14 mouse cellular contexts compared by ENCODE assay signal in genomic region chr9:121422402-121422801, GRCm38 (mm10).
DNase-seq lines count a peak whose midpoint lies in the region; ATAC-seq and TF ChIP-seq lines count a peak whose summit lies in the region.
"Had no signal": no experiment of that assay in that cellular context is flagged by ENCODE, and none has a peak within 500 bp of the region (broad histone marks: within the 10 kb centered on the region; RNA-seq: fewer than 3 reads in every experiment).

No protein-coding gene starts in this region.

- no peaks in the 10 kb centered on the region for H3K9me3 ChIP-seq in midbrain, embryonic 11.5 days (ENCODE audit: control insufficient read depth, low read length)
- no peaks in the 10 kb centered on the region for H3K9me3 ChIP-seq in midbrain, embryonic 10.5 days (replicated peaks)
- no peaks in the 10 kb centered on the region for H3K9me3 ChIP-seq in lung, embryonic 16.5 days (ENCODE audit: control insufficient read depth, low read length)
- no peaks in the 10 kb centered on the region for H3K9me3 ChIP-seq in stomach, postnatal 0 days (ENCODE audit: control insufficient read depth, low read length)
- H3K9me3 ChIP-seq in embryonic facial prominence, embryonic 10.5 days: no peaks in the 10 kb centered on the region
- H3K9me3 ChIP-seq: embryonic facial prominence, embryonic 15.5 days; forebrain, embryonic 15.5 days had no signal

- no peak for TF ChIP-seq CTCF in stomach, postnatal 0 days (IDR thresholded peaks at IDR 0.05; ENCODE audit: low read depth)

- H3K27ac ChIP-seq in midbrain, embryonic 11.5 days (ENCODE audit: low read depth, low read length): no peak overlapping the region
- H3K27ac ChIP-seq in midbrain, embryonic 10.5 days (replicated peaks): no peak overlapping the region
- H3K27ac ChIP-seq in lung, embryonic 16.5 days (ENCODE audit: low read length): peak overlapping the region; percentile 87
- H3K27ac ChIP-seq in stomach, postnatal 0 days (replicated peaks): peak overlapping the region; percentile 86
- H3K27ac ChIP-seq in embryonic facial prominence, embryonic 10.5 days (replicated peaks): no peak overlapping the region
- H3K27ac ChIP-seq: embryonic facial prominence, embryonic 15.5 days; forebrain, embryonic 15.5 days had no signal

- no peak overlapping the region for H3K9ac ChIP-seq in midbrain, embryonic 11.5 days (ENCODE audit: low read length)
- no peak overlapping the region for H3K9ac ChIP-seq in lung, embryonic 16.5 days (ENCODE audit: low read length)
- H3K9ac ChIP-seq in stomach, postnatal 0 days (ENCODE audit: low read length): no peak overlapping the region
- H3K9ac ChIP-seq: embryonic facial prominence, embryonic 15.5 days; forebrain, embryonic 15.5 days had no signal

- DNase-seq in midbrain, embryonic 11.5 days (ENCODE audit: low spot score, missing footprints): peak; percentile 44
- DNase-seq in midbrain, embryonic 10.5 days (ENCODE audit: low spot score): no peak
- peak; percentile 57 for DNase-seq in kidney, postnatal 10 days
- peak; percentile 66 for DNase-seq in stomach, postnatal 0 days (ENCODE audit: low spot score)
- DNase-seq in right cerebral cortex, postnatal 36 days (ENCODE audit: low spot score in 2 of 2): no peak
- DNase-seq in embryonic facial prominence, embryonic 10.5 days (ENCODE audit: low spot score): no peak
- DNase-seq: adrenal gland, adult 8-10 months; heart, postnatal 4 days; left cerebral cortex, postnatal 4 days had no signal

- no peak overlapping the region for H3K4me2 ChIP-seq in midbrain, embryonic 11.5 days
- H3K4me2 ChIP-seq in lung, embryonic 16.5 days (ENCODE audit: low read depth, low read length): no peak overlapping the region
- H3K4me2 ChIP-seq in stomach, postnatal 0 days (replicated peaks; ENCODE audit: low read depth): 0 out of 2 replicates have a peak overlapping the region, but pooled peaks have one; percentile 3
- H3K4me2 ChIP-seq: embryonic facial prominence, embryonic 15.5 days; forebrain, embryonic 15.5 days had no signal

- no peaks in the 10 kb centered on the region for H3K4me1 ChIP-seq in midbrain, embryonic 11.5 days (ENCODE audit: control insufficient read depth, insufficient read depth, low read length)
- peaks cover 23% of the 10 kb centered on the region for H3K4me1 ChIP-seq in midbrain, embryonic 10.5 days
- H3K4me1 ChIP-seq in lung, embryonic 16.5 days (replicated peaks; ENCODE audit: control insufficient read depth, insufficient read depth, low read length): peaks cover 21% of the 10 kb centered on the region
- H3K4me1 ChIP-seq in stomach, postnatal 0 days (replicated peaks; ENCODE audit: control insufficient read depth, insufficient read depth): no peaks in the 10 kb centered on the region; the same call in 1 of the 2 replicates
- no peaks in the 10 kb centered on the region for H3K4me1 ChIP-seq in embryonic facial prominence, embryonic 10.5 days
- H3K4me1 ChIP-seq: forebrain, embryonic 15.5 days had no signal

- WGBS in midbrain, embryonic 11.5 days: 92% methylated on average over 5 of the region's 5 CpGs
- WGBS in midbrain, embryonic 10.5 days: 92% methylated on average over 5 of the region's 5 CpGs
- 47% methylated on average over 5 of the region's 5 CpGs for WGBS in lung, embryonic 16.5 days
- WGBS in stomach, postnatal 0 days: 43% methylated on average over 5 of the region's 5 CpGs
- 93% methylated on average over 5 of the region's 5 CpGs for WGBS in embryonic facial prominence, embryonic 10.5 days

- no peak overlapping the region for H3K4me3 ChIP-seq in midbrain, embryonic 11.5 days (ENCODE audit: low read depth, low read length)
- H3K4me3 ChIP-seq in midbrain, embryonic 10.5 days: no peak overlapping the region
- H3K4me3 ChIP-seq in lung, embryonic 16.5 days (ENCODE audit: low read length): no peak overlapping the region
- no peak overlapping the region for H3K4me3 ChIP-seq in stomach, postnatal 0 days (ENCODE audit: low read depth, low read length)
- no peak overlapping the region for H3K4me3 ChIP-seq in embryonic facial prominence, embryonic 10.5 days
- H3K4me3 ChIP-seq: embryonic facial prominence, embryonic 15.5 days; forebrain, embryonic 15.5 days had no signal

- H3K27me3 ChIP-seq in midbrain, embryonic 11.5 days (ENCODE audit: control insufficient read depth, insufficient read depth, low read length): no peaks in the 10 kb centered on the region
- H3K27me3 ChIP-seq in midbrain, embryonic 10.5 days (ENCODE audit: low read depth, poor library complexity, severe bottlenecking): no peaks in the 10 kb centered on the region
- no peaks in the 10 kb centered on the region for H3K27me3 ChIP-seq in lung, embryonic 16.5 days (ENCODE audit: control insufficient read depth, insufficient read depth, low read depth, low read length)
- no peaks in the 10 kb centered on the region for H3K27me3 ChIP-seq in stomach, postnatal 0 days (ENCODE audit: control insufficient read depth, insufficient read depth, low read length)
- H3K27me3 ChIP-seq in embryonic facial prominence, embryonic 10.5 days (replicated peaks; ENCODE audit: low read depth, poor library complexity, severe bottlenecking): no peaks in the 10 kb centered on the region
- H3K27me3 ChIP-seq: CH12.LX; embryonic facial prominence, embryonic 15.5 days; forebrain, embryonic 15.5 days; Patski had no signal

- ATAC-seq in midbrain, embryonic 11.5 days (ENCODE audit: low FRiP score): no peak
- peak; percentile 89 for ATAC-seq in lung, embryonic 16.5 days (ENCODE audit: low read depth)
- peak; percentile 72 for ATAC-seq in stomach, postnatal 0 days (ENCODE audit: low FRiP score, low TSS enrichment)
- ATAC-seq: forebrain, embryonic 15.5 days; Patski had no signal

- H3K36me3 ChIP-seq in midbrain, embryonic 11.5 days (ENCODE audit: control insufficient read depth, insufficient read depth, low read length): no peaks in the 10 kb centered on the region
- H3K36me3 ChIP-seq in midbrain, embryonic 10.5 days: peaks cover 4% of the 10 kb centered on the region; the same call in 1 of the 2 replicates
- H3K36me3 ChIP-seq in lung, embryonic 16.5 days (ENCODE audit: control insufficient read depth, insufficient read depth, low read length): no peaks in the 10 kb centered on the region
- 0 out of 2 replicates have a peak, but pooled peaks cover 3% of the 10 kb centered on the region for H3K36me3 ChIP-seq in stomach, postnatal 0 days (ENCODE audit: control insufficient read depth, insufficient read depth, low read length)
- H3K36me3 ChIP-seq in embryonic facial prominence, embryonic 10.5 days (replicated peaks): no peaks in the 10 kb centered on the region
- H3K36me3 ChIP-seq: embryonic facial prominence, embryonic 15.5 days; forebrain, embryonic 15.5 days had no signal

- TF ChIP-seq EP300 in stomach, postnatal 0 days (optimal IDR thresholded peaks at IDR 0.05): no peak

Comparison
In these comparisons a context has a peak if more than half of its experiments do, and no peak if none do; other contexts are left out.
1. DNase-seq: peak in midbrain, embryonic 11.5 days (single experiment), kidney, postnatal 10 days (single experiment) and stomach, postnatal 0 days (single experiment); none in midbrain, embryonic 10.5 days (single experiment), right cerebral cortex, postnatal 36 days (0 of 2) and embryonic facial prominence, embryonic 10.5 days (single experiment).
2. H3K27ac ChIP-seq: peak in lung, embryonic 16.5 days (single experiment) and stomach, postnatal 0 days (single experiment); none in midbrain, embryonic 11.5 days (single experiment), midbrain, embryonic 10.5 days (single experiment) and embryonic facial prominence, embryonic 10.5 days (single experiment).